Mouse (Mus musculus) cerebellum, adult 8-10 months (tissue): ENCODE measurements around the gene Olig2.

ENCODE experiments used
- DNase-seq: peaks from one replicate; pipeline ENCODE4 v3.0.0; 2022

The Olig2 gene

DNA sequence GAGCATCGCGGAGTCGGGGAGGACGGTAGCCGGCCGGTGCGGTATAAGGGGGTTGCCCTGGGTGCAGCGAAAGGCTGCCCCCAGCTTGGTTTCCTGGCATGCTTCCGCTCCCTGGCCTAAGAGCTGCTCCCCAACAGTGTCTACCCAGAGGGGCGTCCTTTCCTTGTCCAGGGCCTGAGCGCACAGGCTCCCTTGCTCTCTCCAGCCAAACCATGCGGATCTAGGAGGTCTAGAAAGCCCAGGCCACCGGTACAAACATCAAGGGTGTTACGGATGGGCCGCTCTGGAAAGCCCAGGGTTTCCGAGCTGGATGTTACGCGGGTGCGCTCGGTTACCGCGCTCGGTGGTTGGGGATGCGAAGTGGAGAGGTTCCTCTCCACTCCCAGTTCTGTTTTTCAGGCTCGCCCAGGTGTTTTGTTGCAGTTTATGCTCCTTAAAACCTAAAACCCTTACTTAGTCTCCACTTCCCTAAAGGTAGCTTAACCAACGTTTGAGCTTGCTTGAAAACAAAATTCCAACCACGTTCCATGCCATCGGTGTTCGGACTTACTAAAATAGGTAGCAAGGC is 45.8 kb downstream of the Olig2 start:
- DNase-seq, result no peak

DNA sequence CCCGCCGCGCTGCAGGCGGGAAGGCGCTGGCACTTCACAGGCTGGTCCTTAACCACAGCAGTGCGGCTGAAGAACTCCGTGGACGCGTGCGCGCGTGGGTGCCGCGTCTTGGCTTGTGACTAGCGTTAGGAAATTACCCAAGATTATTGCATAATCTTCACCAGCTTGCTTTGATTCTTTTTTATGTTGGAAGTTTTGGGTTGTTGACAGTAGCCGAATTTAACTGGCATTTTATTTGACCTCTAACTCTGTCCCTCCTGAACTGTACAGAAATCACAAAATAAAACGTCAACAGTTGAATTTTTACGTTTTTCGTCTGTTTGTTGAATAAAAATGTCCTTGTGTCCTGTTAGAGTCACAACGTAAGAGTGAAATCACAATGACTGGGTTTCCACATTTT is 46.4 kb downstream of the Olig2 start:
- no peak for DNase-seq
